Mouse (Mus musculus) erythroblast, embryonic 14.5 days (primary cell): ENCODE data around the gene Dapp1.

ENCODE experiments used
- GATA1 ChIP-seq: IDR thresholded peaks from 2 replicates; pipeline ENCODE4 v1.6.1; 2012; ENCODE audit warnings: low read length, inconsistent platforms, mixed read lengths
- TAL1 ChIP-seq: IDR thresholded peaks from 3 replicates; pipeline ENCODE4 v1.6.1; 2012; ENCODE audit warnings: low read length, inconsistent platforms, mixed read lengths

DNA sequence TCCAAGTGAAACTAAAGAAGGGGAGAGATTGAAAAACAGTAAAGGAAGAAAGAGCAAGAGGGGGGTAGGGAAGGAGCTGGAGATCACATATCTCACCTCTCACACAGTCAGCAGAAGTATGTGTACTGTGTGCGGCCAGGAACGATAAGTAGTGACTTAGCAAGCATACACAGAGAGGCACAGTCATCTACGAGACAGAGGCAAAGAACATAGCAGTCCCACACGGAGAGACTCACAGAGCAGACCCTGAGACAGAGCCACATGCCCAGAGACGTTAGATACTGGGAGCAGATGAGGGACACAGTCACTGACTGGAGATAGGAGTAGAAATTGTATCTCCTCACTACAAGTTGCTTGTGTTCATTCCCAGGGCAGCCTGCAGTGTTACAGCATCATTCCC lies 9.1 kb downstream of the Dapp1 start:
- TF ChIP-seq GATA1 (peak; percentile 66; the same call in 1 of the 2 replicates), TAL1 (peak; percentile 39; the same call in 1 of the 3 replicates)
